Mouse (Mus musculus) thymus, adult 2 months (tissue): ENCODE results near the gene Pigk. TPM values are rescaled to one million over a fixed set of nuclear protein-coding genes. Genes with fewer than 3 reads are reported as not detected.

Experiments used
- DNase-seq: peaks from one replicate; pipeline ENCODE4 v3.0.0; 2021
- H3K27ac ChIP-seq: fragments of 200-500 bp; 2 replicates; pipeline ENCODE4 v1.5.1; 2012; ENCODE audit warnings: low read length, control low read depth; ENCODE audit not compliant: control insufficient read depth, insufficient read depth
- H3K27me3 ChIP-seq: fragments of 200-500 bp; 2 replicates; pipeline ENCODE4 v1.6.1; 2012; ENCODE audit warnings: mild to moderate bottlenecking, low read length, moderate library complexity, mixed read lengths; ENCODE audit not compliant: control insufficient read depth, insufficient read depth
- H3K36me3 ChIP-seq: fragments of 200-500 bp; 2 replicates; pipeline ENCODE4 v1.6.1; 2012; ENCODE audit warnings: mild to moderate bottlenecking, low read length, moderate library complexity; ENCODE audit not compliant: control insufficient read depth, insufficient read depth
- H3K4me1 ChIP-seq: fragments of 200-500 bp; replicated peaks from 2 replicates; pipeline ENCODE4 v1.6.1; 2012; ENCODE audit warnings: low read length; ENCODE audit not compliant: control insufficient read depth, insufficient read depth
- H3K4me3 ChIP-seq: fragments of 200-500 bp; 2 replicates; pipeline ENCODE4 v1.5.1; 2012; ENCODE audit warnings: mild to moderate bottlenecking, low read length, control low read depth, moderate library complexity; ENCODE audit not compliant: control insufficient read depth, insufficient read depth
- CTCF ChIP-seq: fragments of 200-500 bp; IDR thresholded peaks from 2 replicates; pipeline ENCODE4 v1.5.1; 2012; ENCODE audit warnings: mild to moderate bottlenecking, control low read depth, low read length, moderate library complexity, borderline replicate concordance; ENCODE audit not compliant: control insufficient read depth, poor library complexity, insufficient read depth; ENCODE audit errors: extremely low read depth
- POLR2A ChIP-seq: fragments of 200-500 bp; IDR thresholded peaks from 2 replicates; pipeline ENCODE4 v1.6.1; 2012; ENCODE audit warnings: mild to moderate bottlenecking, low read length, control low read depth, moderate library complexity; ENCODE audit not compliant: control insufficient read depth, poor library complexity, insufficient read depth; ENCODE audit errors: extremely low read depth
- WGBS: fragments of 180-500 bp; shearing (Covaris S2); methylation state at CpG from one replicate; pipeline ENCODE4 v1.1.7; 2018; 5-methylcytosine and 5-hydroxymethylcytosine counted together
- polyA plus RNA-seq: library from polyadenylated mRNA; depleted of rRNA; stranded (reverse); fragments of >200 nt; gene quantifications from 2 replicates; pipeline ENCODE4 v1.2.3, GENCODE M21; 2012

The Pigk gene
- polyA plus RNA-seq, 1 experiment: 10.9 TPM

DNA sequence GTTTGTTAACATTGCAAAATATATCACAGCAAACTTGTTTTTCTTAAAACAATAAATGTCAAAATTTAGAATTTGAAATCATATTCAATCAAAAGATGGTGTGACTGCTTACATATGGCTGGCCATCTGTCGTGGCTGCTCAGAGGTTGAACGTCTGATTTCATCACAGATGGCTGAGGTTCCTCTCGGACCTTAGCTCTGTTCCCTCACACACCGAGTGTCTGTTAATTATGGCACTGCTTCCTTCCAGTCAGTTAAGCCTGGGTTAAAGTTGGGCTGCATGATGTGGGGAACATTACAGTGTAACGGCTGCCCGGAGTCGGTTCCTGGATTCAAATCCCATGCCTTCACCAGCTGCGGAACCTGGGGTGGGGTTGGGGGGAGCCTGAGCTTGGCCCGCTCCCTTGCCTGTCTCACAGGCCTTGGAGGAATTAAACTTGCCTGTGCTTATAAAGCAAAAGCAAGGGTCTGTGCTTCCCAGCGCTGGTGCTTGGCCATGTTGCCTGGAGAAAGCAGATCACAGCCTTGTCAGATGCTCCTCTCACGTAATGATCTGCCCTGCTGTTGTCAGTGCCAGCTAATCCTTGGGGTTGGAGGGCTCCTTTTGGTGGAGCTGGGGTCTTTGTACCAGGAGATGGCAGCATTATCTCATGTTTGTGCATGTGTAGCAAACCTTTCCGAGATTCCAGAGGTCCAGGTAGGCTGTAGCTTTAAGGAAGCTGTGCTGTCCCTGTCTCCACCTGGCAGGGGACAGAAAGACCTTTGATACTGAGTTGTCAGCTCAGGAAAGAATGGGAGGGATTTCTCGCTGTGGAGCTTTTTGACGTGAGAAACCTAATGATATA lies 40.2 kb downstream of the Pigk start:
- Histone ChIP-seq H3K4me1 (no peaks in the 10 kb centered on the region), H3K27me3 (no peaks in the 10 kb centered on the region), H3K4me3 (no peak overlapping the region), H3K36me3 (no peaks in the 10 kb centered on the region), H3K27ac (no peak overlapping the region)
- no peak for TF ChIP-seq POLR2A
- TF ChIP-seq CTCF: no peak
- 95% methylated on average over 14 of the region's 14 CpGs for WGBS
- DNase-seq: no peak

DNA sequence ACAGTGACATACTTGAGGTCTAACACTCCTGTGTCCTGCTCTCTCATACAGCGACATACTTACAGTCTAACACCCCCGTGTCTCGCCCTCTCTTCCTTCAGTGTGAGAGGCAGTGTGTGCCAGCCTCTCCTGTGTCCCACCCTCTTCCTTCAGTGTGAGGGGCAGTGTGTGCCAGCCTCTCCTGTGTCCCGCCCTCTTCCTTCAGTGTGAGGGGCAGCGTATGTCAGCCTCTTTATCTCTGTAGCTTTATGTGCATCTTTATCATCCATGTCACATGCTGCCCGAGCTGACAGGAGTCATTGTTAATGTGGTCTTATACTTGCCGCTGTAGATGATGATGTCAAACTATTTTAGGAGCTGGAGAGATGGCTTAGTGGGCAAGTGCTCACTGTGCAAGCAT lies 41.6 kb downstream of the Pigk start:
- Histone ChIP-seq H3K4me3 (no peak overlapping the region), H3K4me1 (no peaks in the 10 kb centered on the region), H3K27me3 (no peaks in the 10 kb centered on the region), H3K36me3 (no peaks in the 10 kb centered on the region), H3K27ac (no peak overlapping the region)
- 95% methylated on average over 7 of the region's 7 CpGs for WGBS
- DNase-seq: no peak
- TF ChIP-seq POLR2A (no peak), CTCF (no peak)

DNA sequence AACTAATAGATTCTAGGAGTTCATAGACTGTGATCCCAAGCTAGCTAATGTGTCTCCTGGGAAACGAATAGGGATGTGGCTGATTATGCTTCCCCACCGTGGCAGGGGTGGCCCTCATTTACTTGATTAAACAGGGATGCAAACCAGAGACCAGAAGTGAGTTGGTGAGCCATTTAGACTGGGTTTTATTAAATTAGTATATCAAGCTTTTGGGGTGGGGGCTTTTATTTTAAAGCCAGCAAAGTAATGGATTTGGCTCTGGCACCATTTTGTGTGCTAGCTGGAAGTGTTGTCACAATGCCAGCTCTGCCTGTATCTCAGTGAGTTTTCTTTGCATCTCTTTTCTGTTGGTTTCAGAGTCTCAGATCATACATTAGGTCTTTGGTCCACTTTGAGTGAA lies 43.0 kb downstream of the Pigk start:
- TF ChIP-seq CTCF: no peak
- no peak for TF ChIP-seq POLR2A
- no peak for DNase-seq
- Histone ChIP-seq H3K4me1 (no peaks in the 10 kb centered on the region), H3K36me3 (no peaks in the 10 kb centered on the region), H3K4me3 (no peak overlapping the region), H3K27me3 (no peaks in the 10 kb centered on the region), H3K27ac (no peak overlapping the region)
- 93% methylated on average over 2 of the region's 2 CpGs for WGBS

DNA sequence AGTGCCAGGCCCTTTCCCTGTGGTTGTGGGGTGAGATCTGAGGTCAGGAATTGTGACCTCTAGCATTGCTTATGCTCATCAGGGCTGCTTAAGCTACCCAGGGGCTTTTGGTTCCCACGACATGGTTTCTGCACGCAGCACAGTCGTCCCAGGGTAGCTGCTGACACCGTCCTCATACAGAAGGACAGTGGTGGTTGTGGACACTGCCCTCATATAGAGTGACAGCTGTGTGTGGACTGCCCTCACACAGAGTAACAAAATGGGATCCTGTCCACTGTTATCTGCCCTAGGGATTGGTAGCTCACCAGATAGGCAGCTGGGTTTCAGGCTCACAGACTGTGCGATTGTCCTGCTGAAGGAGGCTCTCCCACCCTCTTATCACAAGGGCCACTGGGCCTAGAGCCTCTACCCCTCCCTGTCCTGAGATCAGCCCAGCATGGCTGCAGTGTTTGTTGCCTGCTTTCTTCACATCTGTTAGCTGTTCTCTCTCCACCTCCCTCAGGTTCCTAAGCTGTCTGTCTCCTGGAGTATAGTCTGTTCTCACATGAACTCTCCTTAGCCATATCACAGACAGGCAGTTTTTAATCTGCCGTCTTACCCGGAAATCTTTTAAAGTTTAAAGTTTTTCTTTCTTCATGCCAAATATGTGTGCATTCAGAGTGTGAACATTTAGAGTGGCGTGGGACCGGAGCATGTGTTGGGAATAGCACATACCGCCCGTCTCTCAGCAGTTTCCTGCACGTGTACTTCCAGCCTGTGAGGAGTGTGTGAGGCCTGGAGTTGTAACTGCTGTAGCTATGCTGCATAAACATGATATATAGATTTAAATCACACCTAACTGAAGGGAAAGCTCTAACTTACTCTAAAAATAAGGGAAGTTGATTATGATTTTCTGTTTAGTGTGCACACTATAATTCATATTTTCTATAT lies 43.8 kb downstream of the Pigk start:
- H3K4me3 ChIP-seq: no peak overlapping the region
- DNase-seq: no peak
- H3K36me3 ChIP-seq: no peaks in the 10 kb centered on the region
- 97% methylated on average over 12 of the region's 12 CpGs for WGBS
- H3K27ac ChIP-seq: no peak overlapping the region
- H3K4me1 ChIP-seq: no peaks in the 10 kb centered on the region
- TF ChIP-seq POLR2A (no peak), CTCF (no peak)
- no peaks in the 10 kb centered on the region for H3K27me3 ChIP-seq

DNA sequence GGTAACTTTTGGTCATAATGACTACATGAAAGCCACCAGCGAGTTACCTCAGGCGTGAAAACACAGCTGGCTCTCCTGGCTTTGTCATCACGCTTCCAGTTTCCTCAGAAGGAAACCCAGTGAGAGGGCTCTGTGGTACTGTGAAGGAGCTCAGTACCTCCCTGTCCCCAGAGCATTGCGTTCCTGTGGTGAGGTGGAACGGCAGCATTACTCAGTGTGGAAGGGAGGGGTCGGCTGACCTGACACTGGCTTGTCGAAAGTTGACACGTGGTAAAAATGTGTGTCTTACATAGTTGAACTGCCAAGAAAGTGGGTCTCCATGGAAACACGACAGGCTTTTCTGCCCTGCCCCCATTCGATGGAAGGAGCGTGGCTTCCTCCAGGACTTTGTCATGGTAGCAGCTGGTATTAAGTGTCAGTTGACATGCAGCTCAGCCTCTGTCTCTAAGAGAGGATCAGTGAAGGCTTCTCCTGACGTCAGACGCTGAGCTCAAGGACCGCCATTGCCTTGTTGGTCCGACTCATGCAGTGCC lies 44.7 kb downstream of the Pigk start:
- H3K27me3 ChIP-seq: no peaks in the 10 kb centered on the region
- TF ChIP-seq CTCF (no peak), POLR2A (no peak)
- peaks cover 4% of the 10 kb centered on the region; the same call in 1 of the 2 replicates for H3K4me1 ChIP-seq
- 92% methylated on average over 15 of the region's 15 CpGs for WGBS
- no peaks in the 10 kb centered on the region for H3K36me3 ChIP-seq
- no peak overlapping the region for H3K4me3 ChIP-seq
- DNase-seq: no peak
- no peak overlapping the region for H3K27ac ChIP-seq

DNA sequence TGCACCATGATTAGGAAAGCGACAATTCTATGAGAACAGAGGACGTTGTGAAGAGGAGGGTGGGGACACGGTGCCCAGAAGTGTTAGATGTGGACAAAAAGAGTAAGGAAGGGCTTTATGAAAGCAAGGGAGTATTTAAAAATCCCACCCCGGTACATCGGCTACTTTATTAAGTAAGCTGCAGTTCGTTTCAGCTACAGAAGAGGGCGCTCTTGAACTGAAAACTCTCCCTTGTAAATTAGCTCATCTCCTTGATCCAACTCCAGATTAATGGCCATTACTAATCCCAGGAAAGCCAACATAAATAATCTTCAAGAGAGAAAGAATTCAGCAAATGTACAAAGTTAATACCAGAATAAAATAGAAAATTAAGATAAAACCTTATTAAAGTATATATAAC lies 47.2 kb downstream of the Pigk start:
- Histone ChIP-seq H3K27ac (no peak overlapping the region), H3K4me3 (no peak overlapping the region), H3K4me1 (peaks cover 4% of the 10 kb centered on the region; the same call in 1 of the 2 replicates), H3K36me3 (no peaks in the 10 kb centered on the region), H3K27me3 (no peaks in the 10 kb centered on the region)
- WGBS: 40% methylated on average over 7 of the region's 7 CpGs
- peak; percentile 25 for DNase-seq
- no peak for TF ChIP-seq POLR2A
- TF ChIP-seq CTCF: no peak
